Mouse (Mus musculus) limb, embryonic 14.5 days (tissue): ENCODE data around the gene Prdm2. TPM values are rescaled to one million over a fixed set of nuclear protein-coding genes. Genes with fewer than 3 reads are reported as not detected.

Source experiments
- ATAC-seq: fragments of 200-750 bp; cut with Nextera tagmentation; 2 replicates; pipeline ENCODE4 v1.8.0; 2017; ENCODE audit warnings: low read depth, moderate number of reproducible peaks, moderate TSS enrichment; ENCODE audit not compliant: low FRiP score
- DNase-seq: peaks from one replicate; pipeline ENCODE4 v3.0.0-alpha.2; 2015; ENCODE audit warnings: low spot score
- H3K27ac ChIP-seq: fragments of 300-500 bp; sonication (generic); replicated peaks from 2 replicates; pipeline ENCODE4 v1.5.1; 2014; ENCODE audit warnings: low read depth, mild to moderate bottlenecking, low read length, moderate library complexity, mixed read lengths
- H3K27me3 ChIP-seq: fragments of 300-500 bp; sonication (generic); 2 replicates; pipeline ENCODE4 v1.6.1; 2014; ENCODE audit warnings: low read length, mixed read lengths; ENCODE audit not compliant: control insufficient read depth, insufficient read depth
- H3K36me3 ChIP-seq: fragments of 300-500 bp; sonication (generic); 2 replicates; pipeline ENCODE4 v1.6.1; 2014; ENCODE audit warnings: mild to moderate bottlenecking, low read length, moderate library complexity, mixed read lengths; ENCODE audit not compliant: control insufficient read depth, insufficient read depth
- H3K4me1 ChIP-seq: fragments of 300-500 bp; sonication (generic); 2 replicates; pipeline ENCODE4 v1.6.1; 2014; ENCODE audit warnings: antibody characterized with exemption, low read length, mixed read lengths; ENCODE audit not compliant: control insufficient read depth, insufficient read depth
- H3K4me2 ChIP-seq: fragments of 300-500 bp; sonication (generic); replicated peaks from 2 replicates; pipeline ENCODE4 v1.6.1; 2014; ENCODE audit warnings: low read depth, mild to moderate bottlenecking, low read length, moderate library complexity; ENCODE audit not compliant: severe bottlenecking
- H3K4me3 ChIP-seq: fragments of 300-500 bp; sonication (generic); replicated peaks from 2 replicates; pipeline ENCODE4 v1.5.1; 2014; ENCODE audit warnings: low read length
- H3K9ac ChIP-seq: fragments of 300-500 bp; sonication (generic); 2 replicates; pipeline ENCODE4 v1.6.1; 2014; ENCODE audit warnings: mild to moderate bottlenecking, low read depth, low read length, moderate library complexity; ENCODE audit not compliant: severe bottlenecking
- H3K9me3 ChIP-seq: fragments of 300-500 bp; sonication (generic); 2 replicates; pipeline ENCODE4 v1.6.1; 2016; ENCODE audit warnings: low read length; ENCODE audit not compliant: control insufficient read depth
- POLR2A ChIP-seq: fragments of 200-500 bp; IDR thresholded peaks from 2 replicates; pipeline ENCODE4 v1.8.0; 2012; ENCODE audit warnings: inconsistent platforms, mild to moderate bottlenecking, moderate library complexity, borderline replicate concordance; ENCODE audit not compliant: insufficient read depth, insufficient read length; ENCODE audit errors: extremely low read depth
- WGBS: fragments of 180-500 bp; shearing (Covaris S2); extraction: QIAGEN DNeasy Blood & Tissue Kit; methylation state at CpG from one replicate; pipeline ENCODE4 v1.1.7; 2014; 5-methylcytosine and 5-hydroxymethylcytosine counted together
- polyA plus RNA-seq, 2 experiments: library from polyadenylated mRNA; depleted of rRNA in 1 of 2; stranded (reverse) in 1 of 2; unstranded in 1 of 2; fragments of >200 nt; fragmentation: Nextera tagmentation in 1 of 2; extraction: Ambion mirVana in 1 of 2; gene quantifications; 2 replicates each; pipeline versions ENCODE4 v1.2.1 to v1.2.3; 2012 to 2014

Prdm2 gene
- polyA plus RNA-seq (2012; rRNA removed) (26.2 and 28.8 TPM in 2 replicates), polyA plus RNA-seq (2014; fragmentation: Nextera tagmentation; extraction: Ambion mirVana) (14.2 and 17.2 TPM in 2 replicates)

GRCm38 (mm10) chr4:143212341-143213174 lies at the start of gene Prdm2:
Prdm2 (minus strand) TSS chr4:143212995.
- H3K27ac ChIP-seq, result peak within 1 kb of the TSS; percentile 92
- peak within 1 kb of the TSS; percentile 79 for H3K4me2 ChIP-seq
- H3K4me1 ChIP-seq, result peaks cover 21% of the 10 kb centered on the region
- H3K9ac ChIP-seq, result peak within 1 kb of the TSS; percentile 97
- no peaks in the 10 kb centered on the region for H3K36me3 ChIP-seq
- 4% methylated on average over 43 of the region's 96 CpGs for WGBS
- H3K9me3 ChIP-seq, result no peaks in the 10 kb centered on the region
- peak within 1 kb of the TSS; percentile 84 for H3K4me3 ChIP-seq
- peak; percentile 80; the same call in 1 of the 2 replicates for TF ChIP-seq POLR2A
- DNase-seq (peak; percentile 25), ATAC-seq (peak; percentile 78)
- H3K27me3 ChIP-seq, result no peaks in the 10 kb centered on the region

DNA sequence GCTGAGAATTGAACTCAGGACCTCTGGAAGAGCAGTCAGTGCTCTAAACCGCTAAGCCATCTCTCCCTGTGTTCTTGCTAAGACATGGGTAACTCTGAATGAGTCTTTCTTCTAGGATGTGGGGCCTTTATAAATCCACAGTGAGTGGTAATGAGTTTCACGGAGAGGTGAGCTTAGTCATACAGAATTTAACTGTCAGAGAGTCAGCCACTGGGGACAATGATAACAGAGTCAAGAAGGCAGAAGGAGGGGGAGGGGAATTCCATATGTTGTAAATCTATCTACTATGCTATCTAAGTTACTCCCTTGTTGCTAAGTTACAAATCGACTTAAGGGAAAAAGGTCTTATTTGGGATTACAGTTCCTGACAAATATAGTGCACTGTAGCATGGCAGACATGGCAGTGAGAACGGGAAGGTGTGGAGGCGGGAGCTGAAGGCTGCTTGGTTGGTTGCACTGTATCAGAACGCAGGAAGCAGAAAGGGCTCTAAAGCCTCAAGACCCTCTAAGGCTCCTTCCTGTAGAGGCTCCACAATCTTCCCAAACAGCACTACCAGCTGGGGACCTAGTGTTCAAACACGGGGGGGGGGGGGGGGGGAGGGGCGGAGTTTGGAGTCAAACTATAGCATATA lies 47.0 kb upstream of the Prdm2 start:
- peak; percentile 56 for DNase-seq
- 0 out of 2 replicates have a peak, but pooled peaks cover 6% of the 10 kb centered on the region for H3K4me1 ChIP-seq
- no peak overlapping the region for H3K27ac ChIP-seq
- WGBS, result 50% methylated on average over 7 of the region's 8 CpGs
- H3K9me3 ChIP-seq, result no peaks in the 10 kb centered on the region
- no peak overlapping the region for H3K4me2 ChIP-seq
- H3K27me3 ChIP-seq, result no peaks in the 10 kb centered on the region
- no peaks in the 10 kb centered on the region for H3K36me3 ChIP-seq
- TF ChIP-seq POLR2A, result no peak
- H3K4me3 ChIP-seq, result no peak overlapping the region
- no peak overlapping the region for H3K9ac ChIP-seq
- ATAC-seq, result no peak

DNA sequence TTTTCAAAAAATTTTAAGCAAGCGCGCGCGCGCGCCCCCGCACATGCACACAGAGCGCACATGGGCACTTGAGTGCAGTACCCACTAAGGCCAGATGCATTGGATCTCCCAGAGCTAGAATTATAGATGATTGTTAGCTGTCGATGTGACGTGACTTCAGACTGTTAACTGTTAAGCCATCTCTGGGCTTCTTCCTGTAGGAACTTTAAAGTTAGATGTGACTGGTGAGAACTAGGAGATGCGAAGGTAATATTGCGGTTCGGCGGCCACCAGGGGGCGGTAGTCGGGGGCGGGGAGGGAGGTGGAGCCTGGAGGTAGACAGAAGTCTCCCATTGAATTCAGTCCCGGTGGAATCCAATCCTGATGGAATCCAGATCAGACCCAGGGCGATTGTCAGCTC lies 45.7 kb upstream of the Prdm2 start:
- Histone ChIP-seq H3K27ac (no peak overlapping the region), H3K4me1 (0 out of 2 replicates have a peak, but pooled peaks cover 6% of the 10 kb centered on the region), H3K27me3 (no peaks in the 10 kb centered on the region), H3K9ac (no peak overlapping the region), H3K9me3 (no peaks in the 10 kb centered on the region), H3K36me3 (no peaks in the 10 kb centered on the region), H3K4me3 (no peak overlapping the region), H3K4me2 (peak overlapping the region; percentile 37)
- 36% methylated on average over 19 of the region's 19 CpGs for WGBS
- 0 out of 2 replicates have a peak, but pooled peaks have one; percentile 39 for ATAC-seq
- DNase-seq, result no peak
- no peak for TF ChIP-seq POLR2A

GRCm38 (mm10) chr4:143257971-143258370 lies 45.2 kb upstream of the Prdm2 start:
- no peak for TF ChIP-seq POLR2A
- H3K27me3 ChIP-seq, result no peaks in the 10 kb centered on the region
- DNase-seq (no peak), ATAC-seq (no peak)
- no peaks in the 10 kb centered on the region for H3K36me3 ChIP-seq
- 0 out of 2 replicates have a peak, but pooled peaks cover 6% of the 10 kb centered on the region for H3K4me1 ChIP-seq
- no peak overlapping the region for H3K4me3 ChIP-seq
- no peak overlapping the region for H3K9ac ChIP-seq
- no peak overlapping the region for H3K27ac ChIP-seq
- no peak overlapping the region for H3K4me2 ChIP-seq
- WGBS, result 52% methylated on average over 6 of the region's 6 CpGs
- H3K9me3 ChIP-seq, result no peaks in the 10 kb centered on the region

DNA sequence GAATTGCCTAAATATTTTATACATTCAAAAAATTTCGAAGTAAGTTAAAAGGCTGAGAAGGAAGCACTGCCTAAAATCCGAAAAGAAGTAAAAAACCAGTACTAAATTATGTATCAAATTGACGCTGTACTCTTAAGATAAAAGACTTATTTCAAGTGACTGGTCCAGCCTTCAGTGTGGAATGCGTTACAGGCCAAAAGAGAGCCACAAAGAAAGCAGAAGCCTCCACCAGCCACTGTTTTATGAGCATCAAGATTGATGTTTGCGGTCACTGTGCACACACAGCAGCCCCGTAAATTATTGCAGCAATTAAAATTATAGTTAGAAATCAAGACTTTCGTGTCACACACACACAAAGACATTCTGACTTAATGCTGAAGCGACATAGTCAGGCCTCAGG lies 42.7 kb upstream of the Prdm2 start:
- Histone ChIP-seq H3K4me1 (0 out of 2 replicates have a peak, but pooled peaks cover 6% of the 10 kb centered on the region), H3K9ac (no peak overlapping the region), H3K9me3 (no peaks in the 10 kb centered on the region), H3K4me2 (no peak overlapping the region), H3K36me3 (no peaks in the 10 kb centered on the region), H3K27me3 (no peaks in the 10 kb centered on the region), H3K27ac (no peak overlapping the region), H3K4me3 (no peak overlapping the region)
- no peak for ATAC-seq
- 46% methylated on average over 8 of the region's 8 CpGs for WGBS
- DNase-seq, result no peak
- no peak for TF ChIP-seq POLR2A
